Mouse (Mus musculus) heart, adult 2 months (tissue): Measurements from ENCODE around the gene Chsy1. TPM values are rescaled to one million over a fixed set of nuclear protein-coding genes. Genes with fewer than 3 reads are reported as not detected.
"Not testable (repeated sequence)": the region's sequence is repeated elsewhere in the genome, so short reads cannot be mapped to it uniquely, and the experiment has no call there.

Experiments used
- DNase-seq, 2 experiments: peaks; one replicate each; pipeline ENCODE4 v3.0.0; 2021
- H3K27ac ChIP-seq: fragments of 200-600 bp; 2 replicates; pipeline ENCODE4 v1.8.1; 2022
- H3K27me3 ChIP-seq: fragments of 200-500 bp; 2 replicates; pipeline ENCODE4 v1.6.1; 2012; ENCODE audit warnings: mild to moderate bottlenecking, low read length, inconsistent platforms, mixed read lengths; ENCODE audit not compliant: control insufficient read depth, insufficient read depth
- H3K36me3 ChIP-seq: fragments of 200-500 bp; 2 replicates; pipeline ENCODE4 v1.6.1; 2012; ENCODE audit warnings: low read length, inconsistent platforms; ENCODE audit not compliant: control insufficient read depth, insufficient read depth
- H3K4me1 ChIP-seq: fragments of 200-500 bp; 2 replicates; pipeline ENCODE4 v1.6.1; 2011; ENCODE audit warnings: low read length; ENCODE audit not compliant: control insufficient read depth, insufficient read depth
- H3K4me3 ChIP-seq: fragments of 200-600 bp; 2 replicates; pipeline ENCODE4 v1.8.1; 2022
- H3K79me2 ChIP-seq: fragments of 200-500 bp; replicated peaks from 2 replicates; pipeline ENCODE4 v1.6.1; 2012; ENCODE audit warnings: mild to moderate bottlenecking, inconsistent platforms, low read length, moderate library complexity, mixed read lengths; ENCODE audit not compliant: control insufficient read depth, insufficient read depth
- H3K9ac ChIP-seq: fragments of 200-500 bp; 2 replicates; pipeline ENCODE4 v1.6.1; 2012; ENCODE audit warnings: low read depth, mild to moderate bottlenecking, control low read depth, inconsistent platforms, low read length, mixed read lengths
- CTCF ChIP-seq: fragments of 200-600 bp; IDR thresholded peaks from 2 replicates; pipeline ENCODE4 v1.8.1; 2022; ENCODE audit warnings: antibody characterized with exemption, mild to moderate bottlenecking, moderate library complexity
- EP300 ChIP-seq: fragments of 200-500 bp; IDR thresholded peaks from 2 replicates; pipeline ENCODE4 v1.6.1; 2011; ENCODE audit warnings: low read depth, low read length, control low read depth; ENCODE audit not compliant: insufficient read depth
- POLR2A ChIP-seq: fragments of 200-500 bp; IDR thresholded peaks from 2 replicates; pipeline ENCODE4 v1.6.1; 2011; ENCODE audit warnings: mild to moderate bottlenecking, low read depth, low read length, control low read depth; ENCODE audit not compliant: insufficient read depth
- WGBS: fragments of 180-500 bp; shearing (Covaris S2); methylation state at CpG from one replicate; pipeline ENCODE4 v1.1.7; 2018; 5-methylcytosine and 5-hydroxymethylcytosine counted together
- intact Hi-C: fragments of 180-260 bp; cut with DNase I; formaldehyde crosslinking; loops from one replicate; pipeline ENCODE4 v1.15.1; 2025
- polyA plus RNA-seq: library from polyadenylated mRNA; depleted of rRNA; stranded (reverse); fragments of >200 nt; gene quantifications from 2 replicates; pipeline ENCODE4 v1.2.3, GENCODE M21; 2012
- total RNA-seq, 2 experiments: library from RNA; stranded (reverse); gene quantifications; 2 replicates each; pipeline ENCODE4 v1.2.3; 2021

Chsy1 gene
- total and polyA plus RNA-seq, 3 experiments = 4.8 to 13.4 (median 12.3) TPM

DNA sequence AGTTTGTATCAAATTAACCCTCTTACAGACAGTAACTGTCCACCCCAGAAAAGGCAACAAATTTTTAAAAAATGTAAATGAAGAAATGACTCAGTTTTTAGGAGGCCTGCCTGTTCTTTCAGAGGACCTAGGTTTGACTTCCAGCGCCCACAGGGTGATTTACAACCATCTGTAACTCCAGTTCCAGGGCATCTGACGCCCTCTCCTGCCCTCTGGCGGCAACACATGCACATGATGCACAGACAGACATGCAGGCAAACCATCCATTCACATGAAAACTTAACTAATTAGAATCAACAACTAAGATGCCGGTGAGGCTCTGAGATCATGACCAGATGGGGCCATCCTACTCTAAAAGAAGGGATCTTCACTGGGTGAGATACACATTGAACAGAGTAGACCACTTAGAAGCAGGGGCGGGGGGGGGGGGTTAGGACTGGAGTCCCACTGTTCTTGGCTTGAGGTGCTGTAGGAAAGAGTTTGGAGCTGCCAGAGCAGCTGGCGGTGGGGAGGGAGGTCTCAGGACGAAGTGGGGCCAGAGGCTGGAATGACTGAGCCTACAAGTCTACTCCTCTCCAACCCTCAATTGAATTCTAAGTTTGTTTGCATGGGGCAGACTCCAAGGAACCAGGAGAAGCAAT, 72.9 kb downstream of the Chsy1 start:
- 89% methylated on average over 7 of the region's 7 CpGs for WGBS
- Histone ChIP-seq H3K4me3 (no peak overlapping the region), H3K36me3 (no peaks in the 10 kb centered on the region), H3K79me2 (no peaks in the 10 kb centered on the region), H3K9ac (no peak overlapping the region), H3K27ac (no peak overlapping the region), H3K27me3 (no peaks in the 10 kb centered on the region), H3K4me1 (peaks cover 5% of the 10 kb centered on the region)
- no peak for DNase-seq
- intact Hi-C loops = loop anchor here (1.0 kb wide), 1 partner anchor 12 kb away; no protein-coding TSS in a partner anchor
- no peak for TF ChIP-seq EP300
- peak; percentile 16; the same call in 1 of the 2 replicates for TF ChIP-seq CTCF
- TF ChIP-seq POLR2A = no peak

DNA sequence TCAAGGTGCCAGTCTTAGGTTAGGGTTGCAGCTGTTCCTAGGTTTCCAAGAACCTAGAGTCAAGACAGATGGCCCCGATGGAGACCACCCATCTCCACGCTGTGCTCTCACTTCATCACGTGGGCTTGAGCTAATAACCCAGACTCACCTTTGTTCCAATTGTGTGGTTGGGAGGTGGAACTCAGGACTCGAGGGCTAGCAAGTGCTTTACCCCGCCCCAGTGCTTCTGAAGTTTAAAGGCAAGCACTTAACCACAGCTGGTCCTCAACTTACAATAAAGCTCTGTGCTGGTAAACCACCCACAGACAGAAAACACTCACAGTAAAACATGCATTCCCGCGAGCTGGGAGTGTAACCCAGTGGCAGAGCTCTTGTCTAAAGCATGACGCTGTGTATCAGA, 74.1 kb downstream of the Chsy1 start:
- Histone ChIP-seq H3K36me3 (no peaks in the 10 kb centered on the region), H3K27ac (no peak overlapping the region), H3K4me1 (peaks cover 5% of the 10 kb centered on the region), H3K4me3 (no peak overlapping the region), H3K27me3 (no peaks in the 10 kb centered on the region), H3K79me2 (no peaks in the 10 kb centered on the region), H3K9ac (no peak overlapping the region)
- intact Hi-C loops = no loop called here
- DNase-seq = no peak
- 82% methylated on average over 8 of the region's 8 CpGs for WGBS
- TF ChIP-seq POLR2A (no peak), CTCF (no peak), EP300 (no peak)

DNA sequence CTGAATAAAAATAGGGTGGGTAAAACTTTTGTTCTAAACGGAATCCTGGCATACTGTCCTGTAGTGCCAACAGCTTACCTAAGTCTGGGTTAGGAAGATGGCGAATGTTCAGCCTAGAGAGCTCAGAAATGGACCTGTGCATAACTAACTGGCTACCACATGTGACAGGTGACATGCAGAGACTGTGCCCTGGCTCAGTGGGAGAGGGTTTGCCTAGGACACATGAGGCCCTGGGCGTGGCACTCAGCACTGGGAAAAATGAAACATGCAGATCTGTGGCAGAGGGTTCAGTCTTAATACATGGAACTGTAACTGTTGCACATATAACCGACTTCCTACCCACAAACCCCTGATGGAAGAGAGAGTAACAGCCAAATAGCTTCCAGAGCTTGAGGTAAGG, 74.7 kb downstream of the Chsy1 start:
- H3K9ac ChIP-seq = no peak overlapping the region
- TF ChIP-seq CTCF (no peak), EP300 (no peak), POLR2A (no peak)
- 83% methylated on average over 4 of the region's 4 CpGs for WGBS
- H3K4me3 ChIP-seq = no peak overlapping the region
- intact Hi-C loops = no loop called here
- no peak overlapping the region for H3K27ac ChIP-seq
- H3K79me2 ChIP-seq = no peaks in the 10 kb centered on the region
- no peak for DNase-seq
- no peaks in the 10 kb centered on the region for H3K36me3 ChIP-seq
- no peaks in the 10 kb centered on the region for H3K27me3 ChIP-seq
- peaks cover 5% of the 10 kb centered on the region for H3K4me1 ChIP-seq

DNA sequence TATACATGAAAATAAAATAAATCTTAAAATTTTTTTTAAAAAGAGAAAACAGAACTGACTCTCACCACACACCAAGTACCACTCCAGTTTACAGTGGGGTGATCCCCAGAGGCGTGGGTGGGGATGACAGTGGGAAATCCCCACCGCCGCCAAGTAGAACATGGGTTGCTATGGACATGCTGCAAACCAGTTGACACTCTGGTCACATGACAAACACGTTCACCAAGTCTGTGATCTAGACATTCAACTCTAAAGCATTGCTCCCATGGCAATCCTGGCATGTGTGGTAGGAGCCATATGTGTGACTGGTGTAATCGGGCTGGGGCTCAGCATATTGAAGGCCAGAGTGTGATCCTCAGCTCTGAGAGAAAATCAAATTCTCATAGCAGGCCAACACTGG, 76.1 kb downstream of the Chsy1 start:
- Histone ChIP-seq H3K4me1 (peaks cover under 1% of the 10 kb centered on the region; the same call in 1 of the 2 replicates), H3K27ac (no peak overlapping the region), H3K79me2 (no peaks in the 10 kb centered on the region), H3K4me3 (no peak overlapping the region), H3K27me3 (no peaks in the 10 kb centered on the region), H3K9ac (no peak overlapping the region), H3K36me3 (no peaks in the 10 kb centered on the region)
- intact Hi-C loops = no loop called here
- DNase-seq = no peak
- 86% methylated on average over 5 of the region's 5 CpGs for WGBS
- no peak for TF ChIP-seq EP300
- no peak for TF ChIP-seq CTCF
- TF ChIP-seq POLR2A = no peak

DNA sequence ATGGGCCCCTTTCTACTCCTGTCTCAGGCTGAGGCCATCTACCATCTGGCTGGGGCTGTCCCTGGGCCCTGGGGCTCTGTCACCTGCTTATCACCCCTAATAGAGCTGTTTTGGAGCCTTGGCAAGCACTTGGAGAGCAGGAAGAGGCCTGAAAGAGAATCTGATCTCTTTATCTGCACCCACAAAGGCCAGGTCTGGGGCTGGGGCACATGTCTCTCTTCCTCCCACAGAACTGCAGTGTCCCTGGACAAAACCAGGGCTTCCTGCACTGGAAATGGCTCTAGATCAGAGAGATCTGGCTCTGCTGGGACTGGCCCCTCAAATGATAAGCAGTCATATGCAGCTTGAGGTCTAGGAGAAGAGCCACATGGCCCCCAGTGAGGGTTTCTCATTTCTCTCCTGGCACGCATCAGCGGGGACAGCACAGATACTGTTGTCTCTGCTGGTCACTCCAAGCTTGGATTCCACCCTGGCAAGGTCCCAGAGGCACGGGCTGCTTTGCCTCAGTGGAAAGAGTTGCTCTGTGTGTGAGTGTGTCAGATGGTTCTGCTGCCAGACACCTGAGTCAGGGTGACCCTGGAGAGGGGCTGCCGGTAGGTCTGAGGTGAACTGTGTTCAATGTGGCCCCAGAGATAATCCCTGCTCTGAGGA, 78.4 kb downstream of the Chsy1 start:
- WGBS = 23% methylated on average over 4 of the region's 4 CpGs

DNA sequence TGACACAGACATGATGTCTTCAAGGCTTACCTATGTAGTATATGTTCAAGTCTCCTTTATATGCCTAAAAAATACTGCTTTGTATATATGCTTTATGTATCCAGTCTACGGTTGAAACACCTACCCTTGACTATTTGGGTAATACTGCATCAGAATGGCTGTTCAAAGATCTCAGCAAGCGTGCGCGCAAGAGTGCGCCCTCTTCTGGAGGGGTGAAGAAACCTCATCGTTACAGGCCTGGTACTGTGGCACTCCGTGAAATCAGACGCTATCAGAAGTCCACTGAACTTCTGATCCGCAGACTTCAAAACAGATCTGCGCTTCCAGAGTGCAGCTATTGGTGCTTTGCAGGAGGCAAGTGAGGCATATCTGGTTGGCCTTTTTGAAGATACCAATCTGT, 81.1 kb downstream of the Chsy1 start:
- H3K4me1 ChIP-seq, intact Hi-C loops, H3K9ac ChIP-seq, H3K27ac ChIP-seq, DNase-seq, H3K4me3 ChIP-seq, H3K79me2 ChIP-seq, H3K36me3 ChIP-seq, H3K27me3 ChIP-seq: not testable (repeated sequence)
- WGBS = 93% methylated on average over 10 of the region's 10 CpGs
- TF ChIP-seq CTCF = peak; percentile 42

More for the DNA sequence above, 78.4 kb downstream of the Chsy1 start:
- Histone ChIP-seq H3K27me3 (no peaks in the 10 kb centered on the region), H3K27ac (no peak overlapping the region), H3K4me1 (no peaks in the 10 kb centered on the region; the same call in 1 of the 2 replicates), H3K9ac (no peak overlapping the region), H3K4me3 (no peak overlapping the region), H3K79me2 (no peaks in the 10 kb centered on the region), H3K36me3 (no peaks in the 10 kb centered on the region)
- TF ChIP-seq POLR2A = no peak
- TF ChIP-seq EP300 = no peak
- no peak for TF ChIP-seq CTCF
- peak in 1 of 2 experiments; percentile 18 for DNase-seq
- intact Hi-C loops = no loop called here
